Mouse (Mus musculus) lung, adult 18-20 months (tissue): ENCODE measurements around the gene AU022252.
A peak's percentile ranks its signal among the peaks of the same experiment; 100 is the strongest.

Source experiments
- DNase-seq, 2 experiments: peaks; one replicate each; pipeline ENCODE4 v3.0.0; 2022; ENCODE audit warnings: mixed read lengths in 2 of 2

The AU022252 gene

DNA sequence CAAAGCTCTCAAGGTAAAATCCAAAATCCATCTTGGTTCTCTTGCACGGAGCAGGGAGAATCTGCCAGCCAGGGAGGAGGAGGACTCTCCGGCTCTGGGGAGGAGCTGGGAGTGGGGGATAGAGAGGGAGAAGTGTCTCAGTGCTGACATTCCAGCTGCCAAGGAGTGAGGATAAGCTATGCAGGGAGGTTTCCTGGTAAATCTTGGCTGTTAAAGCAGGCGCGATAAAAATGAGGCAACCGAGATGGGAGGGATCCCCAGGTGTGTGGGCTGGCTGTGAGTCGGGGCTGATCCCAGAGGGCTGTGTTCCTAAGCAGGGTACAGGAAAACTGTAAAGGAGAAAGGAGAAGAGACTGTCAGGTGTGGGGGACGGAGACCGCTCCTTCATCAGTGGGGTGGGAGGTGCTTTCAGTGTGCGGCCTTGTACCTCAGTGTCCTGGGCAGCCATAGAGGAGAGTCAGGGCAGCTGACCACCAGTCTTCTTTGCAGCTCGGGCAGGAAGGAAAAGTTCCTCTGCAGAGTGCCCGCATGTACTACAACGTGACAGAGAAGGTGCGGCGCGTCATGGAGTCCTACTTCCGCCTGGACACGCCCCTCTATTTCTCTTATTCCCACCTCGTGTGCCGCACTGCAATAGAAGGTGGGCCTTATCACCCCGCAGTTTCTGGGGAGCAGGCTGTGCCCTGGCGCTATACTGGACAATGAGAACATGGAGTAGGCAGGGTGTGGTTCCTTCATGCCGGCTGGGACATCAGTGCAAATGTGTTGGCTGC is 12.1 kb upstream of the AU022252 start:
- no peak for DNase-seq

DNA sequence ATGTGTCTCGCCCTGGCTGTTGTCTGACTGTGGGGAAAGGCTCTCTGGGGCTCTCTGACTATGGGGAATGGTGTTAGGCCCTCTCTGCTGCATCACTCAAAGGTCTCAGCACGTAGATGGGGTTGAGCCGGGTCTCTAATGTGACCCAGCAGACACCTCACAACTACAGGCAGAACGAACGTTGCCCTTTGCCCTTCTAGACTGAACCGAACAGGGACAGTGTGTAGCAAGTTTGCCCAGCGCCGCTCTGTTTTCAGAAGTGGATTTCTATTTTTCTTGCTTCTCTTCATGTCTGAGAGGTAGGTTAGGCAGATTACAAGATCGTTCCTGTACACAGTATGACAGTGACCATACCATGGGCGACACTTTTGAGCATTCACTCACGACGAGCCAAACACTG is 10.1 kb upstream of the AU022252 start:
- no peak for DNase-seq

DNA sequence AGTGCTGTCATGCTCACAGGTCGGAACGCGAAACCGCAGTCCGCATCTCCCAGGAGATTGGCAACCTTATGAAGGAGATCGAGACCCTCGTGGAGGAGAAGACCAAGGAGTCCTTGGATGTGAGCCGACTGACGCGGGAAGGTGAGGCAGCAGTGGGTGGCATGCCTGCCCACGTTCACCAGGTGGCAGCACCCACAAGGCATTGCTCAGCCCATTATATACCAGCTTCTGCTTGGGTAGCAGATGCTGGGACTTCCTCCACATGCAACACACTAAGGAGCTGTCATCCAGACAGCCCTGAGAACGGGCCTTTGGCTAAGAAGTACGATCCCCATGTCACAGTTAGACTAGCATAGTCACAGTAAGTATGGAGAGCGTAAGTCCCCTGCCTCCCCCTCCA is 9.2 kb upstream of the AU022252 start:
- no peak for DNase-seq

DNA sequence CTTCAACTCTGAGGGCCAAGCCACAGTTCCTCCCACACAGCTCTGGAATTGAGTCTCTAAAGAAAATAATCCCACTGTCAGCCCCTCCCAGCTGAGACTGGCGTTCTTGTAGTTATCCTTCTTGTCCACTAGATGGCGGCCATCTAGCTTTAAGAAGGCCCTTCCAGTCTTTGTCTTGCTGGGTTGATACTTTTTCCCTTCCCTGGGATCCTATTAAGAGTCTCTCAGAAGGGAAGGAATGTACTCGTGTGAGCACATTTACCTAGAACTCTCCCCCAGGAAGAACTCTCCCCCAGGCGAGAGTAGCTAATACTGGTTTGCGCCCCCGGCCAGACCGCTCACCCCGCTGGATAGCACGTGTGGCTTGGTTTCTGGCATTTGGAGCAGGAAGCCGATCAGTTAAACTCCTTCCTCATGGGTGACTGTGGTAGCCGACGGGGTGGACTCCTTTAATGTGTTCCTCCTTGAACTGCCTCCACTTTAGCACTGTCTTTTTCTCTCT is 6.7 kb upstream of the AU022252 start:
- DNase-seq: peak in 1 of 2 experiments; percentile 42

DNA sequence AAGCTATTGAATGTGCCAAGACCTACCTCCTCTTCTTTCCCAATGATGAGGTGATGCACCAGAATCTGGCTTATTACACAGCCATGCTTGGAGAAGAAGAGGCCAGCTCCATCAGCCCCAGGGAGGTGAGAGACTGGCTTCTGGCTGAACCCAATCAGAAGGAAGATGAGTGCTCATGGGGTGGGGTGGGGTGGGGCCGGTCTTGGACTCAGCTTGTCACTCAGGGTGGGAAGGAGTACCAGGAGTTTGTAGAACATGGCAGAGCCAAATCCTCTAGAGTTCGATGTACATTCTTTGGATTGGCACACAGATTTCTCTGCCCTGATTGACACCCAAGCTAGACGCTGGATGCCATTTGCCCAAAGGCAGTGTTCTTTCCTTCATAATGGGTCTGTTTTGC is 6.1 kb upstream of the AU022252 start:
- DNase-seq: no peak

DNA sequence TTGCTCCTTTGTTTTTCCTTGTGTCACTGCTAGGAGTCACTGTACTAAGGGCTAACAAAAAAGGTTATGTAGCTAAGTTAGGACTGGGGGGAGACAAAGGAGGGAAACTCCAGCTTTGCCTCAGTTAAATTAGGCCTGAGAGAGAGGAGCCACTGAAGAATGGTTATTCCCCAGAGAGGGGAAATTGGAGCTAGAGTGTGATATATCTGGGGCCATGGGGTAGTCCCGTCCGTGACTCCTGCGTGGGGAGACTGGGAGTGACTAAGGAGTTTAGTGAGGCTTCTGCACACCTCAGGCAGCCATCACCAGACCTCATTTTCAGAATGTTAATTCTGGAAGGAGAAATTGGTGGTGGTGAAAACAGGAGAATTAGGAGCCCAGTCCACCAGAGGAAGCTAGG is 1.8 kb upstream of the AU022252 start:
- no peak for DNase-seq

DNA sequence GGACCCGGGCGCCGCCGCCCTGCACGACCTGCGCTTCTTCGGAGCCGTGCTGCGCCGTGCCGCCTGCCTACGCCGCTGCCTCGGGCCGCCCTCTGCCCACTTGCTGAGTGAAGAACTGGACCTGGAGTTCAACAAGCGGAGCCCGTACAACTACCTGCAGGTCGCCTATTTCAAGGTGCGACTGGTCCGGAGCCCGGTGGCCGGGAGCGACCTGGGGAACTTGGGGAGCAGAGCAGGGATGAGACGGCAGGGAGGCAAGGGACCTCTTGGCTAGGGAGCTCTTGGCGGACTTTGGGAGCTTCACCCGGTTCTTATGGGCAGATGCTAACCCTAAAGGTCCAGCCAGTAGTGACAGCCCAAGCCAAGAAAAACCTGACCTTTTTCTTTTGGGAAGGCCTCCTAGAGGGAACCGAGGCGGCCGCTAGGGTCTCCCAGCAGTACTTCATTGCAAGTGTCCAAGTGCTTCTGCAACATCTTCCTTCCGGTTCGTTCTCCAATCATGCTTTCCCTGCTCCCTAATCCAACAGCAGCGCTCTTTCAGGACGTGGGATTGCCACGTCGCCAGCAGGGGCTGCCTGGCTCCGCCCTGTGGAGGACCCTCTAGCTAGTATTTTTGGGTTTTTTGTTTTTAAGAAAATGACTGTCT is 867 bp upstream of the AU022252 start:
- DNase-seq: peak in 1 of 2 experiments; percentile 24

DNA sequence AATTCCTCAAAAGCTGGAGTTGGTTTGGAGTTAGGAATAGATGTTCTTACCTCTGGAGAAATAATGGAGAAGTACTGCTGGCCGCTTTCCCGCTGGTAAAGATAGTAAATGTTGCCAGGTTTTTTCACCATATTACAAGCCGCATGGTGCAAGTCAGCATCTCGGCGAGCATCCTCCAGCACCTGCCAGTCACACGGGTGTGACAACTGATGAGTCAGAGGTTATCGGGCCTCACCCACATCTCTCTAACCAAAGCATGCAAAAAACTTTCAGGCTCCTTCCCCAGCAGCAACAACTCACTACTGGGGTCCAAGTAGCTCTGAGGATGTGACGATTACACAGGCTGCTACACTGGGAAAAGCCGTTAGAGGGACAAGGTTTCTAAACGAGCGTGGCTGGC is 5.8 kb downstream of the AU022252 start:
- no peak for DNase-seq

DNA sequence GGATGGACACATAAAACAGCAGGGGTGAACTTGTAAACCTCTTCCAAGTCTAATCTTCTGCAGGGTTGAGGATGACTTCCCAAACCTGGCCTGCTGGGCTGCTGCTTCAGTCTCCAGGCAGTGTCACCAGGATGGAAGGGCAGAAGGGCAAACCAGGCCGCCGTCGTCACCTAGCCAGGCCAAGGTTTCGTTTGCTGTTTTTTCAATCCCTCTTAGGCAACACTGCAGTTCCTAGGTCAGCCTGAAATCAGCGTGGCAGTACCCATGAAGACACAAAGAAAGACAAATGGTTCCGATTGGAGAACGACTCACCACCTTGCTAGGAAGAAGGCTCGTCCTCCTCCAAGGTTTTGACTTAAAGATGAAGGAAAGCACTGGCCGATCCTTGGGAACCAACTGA is 6.8 kb downstream of the AU022252 start:
- no peak for DNase-seq

DNA sequence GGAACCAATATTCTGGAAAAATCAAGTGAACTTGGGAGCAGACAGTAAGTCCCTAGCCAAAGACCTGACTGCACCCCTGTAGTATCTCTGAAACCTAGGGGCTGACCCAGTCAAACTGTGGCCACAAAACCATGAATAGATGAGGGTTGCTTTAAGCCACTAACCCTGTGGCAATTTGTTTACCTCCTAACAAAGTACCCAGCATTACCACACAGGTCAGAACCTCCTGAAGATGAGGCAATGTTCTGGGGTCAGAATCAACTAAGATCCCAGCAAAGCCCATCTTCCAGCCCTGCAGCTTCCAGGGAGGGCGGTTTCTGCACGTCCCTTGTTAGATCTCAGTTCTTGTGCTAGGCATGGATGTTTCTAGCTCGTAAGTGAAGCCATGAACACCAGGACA is 8.0 kb downstream of the AU022252 start:
- no peak for DNase-seq

DNA sequence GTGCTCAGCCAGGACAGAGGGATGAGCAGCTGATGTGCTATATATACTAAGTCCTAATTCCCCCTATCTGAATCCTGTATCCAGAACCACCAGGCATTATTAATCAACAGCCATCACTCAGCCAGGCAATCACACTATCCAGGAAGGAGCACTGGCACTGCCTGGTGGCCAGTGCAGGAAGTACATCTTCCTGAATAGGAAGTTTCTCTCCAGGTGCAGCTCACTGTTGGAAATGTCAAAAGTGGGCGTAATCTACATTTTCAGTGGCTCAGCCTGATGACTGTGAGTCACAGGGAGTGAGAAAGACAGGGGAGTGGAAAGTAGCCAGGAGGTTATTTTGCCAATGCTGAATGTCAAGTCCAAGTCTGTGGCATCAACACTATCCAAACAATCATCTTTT is 8.8 kb downstream of the AU022252 start:
- peak in 1 of 2 experiments; percentile 37 for DNase-seq

DNA sequence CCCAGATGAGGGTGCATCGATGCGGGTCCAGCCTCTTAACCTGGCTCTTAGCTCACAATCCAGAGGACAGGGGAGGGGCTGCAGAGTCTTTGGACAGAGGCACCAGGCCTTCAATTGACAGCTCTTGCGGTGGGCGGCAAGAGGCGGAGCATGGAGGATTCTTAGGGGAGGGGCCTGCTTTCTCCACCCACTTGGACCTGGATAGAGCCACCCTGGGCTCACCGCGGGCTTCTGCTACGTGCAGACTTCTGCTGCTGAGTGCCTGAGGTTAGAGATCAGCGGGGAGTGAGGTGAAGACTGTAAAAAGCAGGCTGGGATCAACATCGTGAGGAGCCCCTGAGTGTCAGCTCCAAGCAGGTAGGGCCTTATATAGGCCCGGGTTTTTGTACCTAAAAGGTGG is 14.3 kb downstream of the AU022252 start, which contains the start of gene Tmem269:
Gene Tmem269, minus strand, starts transcription at position 49 of the 400 bp plus-strand sequence.
- DNase-seq: peak in 1 of 2 experiments; percentile 21

DNA sequence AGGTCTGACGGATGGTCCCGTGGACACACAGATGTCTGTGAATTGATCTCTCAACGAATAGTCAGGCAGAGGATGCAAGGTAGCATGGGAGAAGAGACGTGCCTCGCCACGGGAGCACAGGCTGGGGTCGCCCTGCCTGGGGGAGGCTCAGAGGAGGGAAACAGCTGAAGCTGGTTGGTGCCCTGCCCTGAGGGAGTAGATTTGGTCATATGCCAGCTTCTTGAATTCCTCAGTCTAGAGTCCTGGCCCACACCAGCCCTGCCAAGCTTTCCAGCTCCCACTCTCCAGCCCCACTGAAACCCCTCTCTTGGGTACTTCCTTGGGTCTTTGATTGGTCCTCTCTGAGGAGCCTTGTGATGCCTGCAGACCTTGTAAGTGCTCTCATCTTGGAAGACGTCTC is 15.8 kb downstream of the AU022252 start:
- DNase-seq: no peak

DNA sequence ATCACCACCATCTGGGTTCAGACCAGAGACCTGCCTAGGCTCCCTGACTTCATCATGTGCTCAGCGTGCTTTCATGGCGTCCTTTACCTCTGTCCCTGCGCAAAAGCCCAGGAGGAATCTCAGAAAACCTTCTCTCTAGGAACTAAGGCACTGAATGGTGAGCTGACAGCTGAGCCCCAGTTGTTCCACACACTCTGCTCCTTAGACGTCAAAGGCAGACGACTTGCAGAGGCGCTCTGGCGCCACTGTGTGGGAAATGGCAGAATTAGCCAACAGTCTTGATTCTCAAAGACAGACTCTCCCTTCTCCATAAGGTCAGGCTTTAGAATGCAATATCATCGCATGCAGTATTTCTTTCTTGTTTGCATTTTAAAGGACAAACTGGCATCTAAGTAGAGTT is 27.8 kb downstream of the AU022252 start:
- DNase-seq: peak; percentile 42 to 50

DNA sequence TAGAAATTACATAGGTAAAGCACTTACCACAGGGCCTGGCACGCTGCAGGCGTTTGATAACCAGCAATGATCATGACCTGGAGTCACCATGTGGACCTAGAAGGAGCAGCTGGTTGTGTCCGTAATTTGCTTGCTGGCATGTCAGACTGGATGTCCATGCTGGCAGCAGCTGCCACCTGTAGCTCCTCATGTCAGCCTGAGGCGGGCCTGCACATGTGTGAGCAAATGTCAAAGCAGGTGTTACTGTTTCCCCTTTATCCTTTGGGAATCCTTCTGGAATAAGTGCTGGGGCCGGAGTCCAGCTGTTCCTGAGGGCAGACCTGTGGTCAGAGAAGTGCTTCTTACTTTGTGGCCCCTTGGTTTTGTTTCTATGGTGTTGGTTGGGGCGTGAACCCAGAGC is 34.4 kb downstream of the AU022252 start:
- no peak for DNase-seq

DNA sequence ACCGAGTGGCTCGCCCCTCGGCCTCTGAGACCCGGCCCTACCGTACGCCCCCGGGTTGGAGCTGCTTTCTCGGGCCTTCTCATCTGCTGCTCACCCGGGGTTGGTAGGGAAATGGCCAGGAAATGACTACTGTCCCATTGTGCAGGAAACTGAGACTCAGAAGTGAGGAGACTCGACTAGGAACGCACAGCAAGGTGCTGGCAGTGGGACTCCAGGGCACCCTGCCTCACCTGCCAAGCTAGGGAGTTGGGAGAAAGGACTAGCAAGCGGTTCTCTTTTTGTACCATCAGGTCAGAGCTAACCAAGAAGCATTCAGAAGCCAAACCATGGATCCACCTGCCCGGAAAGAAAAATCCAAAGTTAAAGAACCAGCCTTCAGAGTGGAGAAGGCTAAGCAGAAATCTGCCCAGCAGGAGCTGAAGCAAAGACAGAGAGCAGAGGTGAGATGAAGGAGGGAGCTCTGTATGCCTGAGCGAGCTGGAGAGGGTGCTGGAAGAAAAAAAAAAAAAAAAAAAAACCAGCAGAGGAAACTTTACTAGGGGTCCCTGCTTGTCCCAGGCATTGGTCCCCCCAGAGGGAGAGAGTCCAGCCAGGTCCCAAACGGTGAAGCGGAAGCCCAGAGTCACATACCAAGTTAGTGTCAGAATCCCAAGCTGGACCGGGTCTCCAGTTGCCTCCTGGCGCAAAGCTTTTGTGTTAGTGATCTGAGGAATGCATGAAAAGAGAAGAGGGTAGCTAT is 36.8 kb downstream of the AU022252 start:
- DNase-seq: no peak

DNA sequence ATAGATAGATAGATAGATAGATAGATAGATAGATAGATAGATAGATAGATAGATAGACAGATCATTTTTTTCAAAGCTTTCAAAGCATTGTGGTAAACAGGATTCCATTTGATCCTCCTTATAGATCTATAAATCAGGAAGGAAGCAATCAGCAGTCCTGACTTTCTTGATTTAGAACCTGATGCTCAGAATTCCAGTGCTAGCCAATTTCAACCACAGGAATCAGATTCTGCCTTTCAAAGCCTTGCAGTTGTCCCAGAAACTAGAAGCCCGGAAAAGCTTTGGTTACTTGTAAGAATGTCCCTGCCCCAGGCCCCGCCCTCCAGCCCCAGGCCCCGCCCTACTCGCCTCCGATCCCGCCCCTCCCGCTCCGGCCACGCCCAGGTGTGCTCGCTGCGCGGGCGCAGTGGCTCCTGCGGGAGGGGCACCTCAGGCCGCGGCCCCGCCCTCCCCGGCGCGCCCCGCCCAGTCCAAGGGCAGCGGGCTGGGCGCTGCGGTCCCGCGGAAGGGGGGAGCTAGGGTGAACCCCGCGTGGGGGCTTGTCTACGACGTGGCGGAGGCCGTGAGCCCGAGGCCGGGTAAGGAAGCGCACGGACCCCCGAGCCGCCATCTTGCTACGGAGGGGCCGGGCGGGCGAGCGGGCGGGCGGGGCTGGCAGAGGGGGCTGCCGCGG is 37.5 kb downstream of the AU022252 start, which contains the start of gene Svbp:
Gene Svbp, plus strand, starts transcription at position 398 of the 673 bp plus-strand sequence.
- DNase-seq: peak; percentile 77 to 83

DNA sequence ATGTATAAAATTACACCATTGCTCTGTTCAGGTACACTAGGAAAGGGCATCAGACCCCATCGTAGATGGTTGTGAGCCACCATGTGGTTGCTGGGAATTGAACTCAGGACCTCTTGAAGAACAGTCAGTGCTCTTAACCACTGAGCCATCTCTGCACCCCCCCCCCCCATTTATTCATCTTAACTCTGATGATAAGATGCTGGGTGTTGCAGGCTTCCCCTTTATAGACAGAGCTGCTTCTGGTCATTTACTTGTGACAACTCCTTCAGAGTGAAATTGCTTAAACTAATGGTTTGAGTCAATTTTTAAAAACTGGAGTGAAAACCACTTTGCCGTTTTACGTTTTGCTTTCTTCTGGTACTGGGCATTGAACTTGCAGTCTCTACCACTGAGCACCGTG is 39.8 kb downstream of the AU022252 start:
- DNase-seq: no peak

DNA sequence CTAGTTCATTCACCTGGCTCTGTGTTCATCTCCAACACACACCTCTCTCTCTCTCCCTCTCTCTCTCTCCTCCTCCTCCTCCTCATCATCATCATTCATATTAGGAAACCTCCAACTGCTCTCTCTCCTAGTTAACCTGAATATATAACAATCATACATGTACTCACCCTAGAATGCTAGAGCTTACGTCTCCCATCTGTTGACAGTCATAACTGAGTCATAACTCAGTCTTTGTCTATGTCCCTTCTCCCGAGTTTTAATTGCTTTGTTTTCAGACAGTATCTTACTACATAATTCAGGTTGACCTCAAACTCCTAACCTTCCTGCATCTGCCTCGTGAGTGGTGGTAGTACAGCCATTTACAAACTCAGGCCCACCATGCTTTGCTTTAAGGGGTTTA is 41.2 kb downstream of the AU022252 start:
- DNase-seq: no peak

DNA sequence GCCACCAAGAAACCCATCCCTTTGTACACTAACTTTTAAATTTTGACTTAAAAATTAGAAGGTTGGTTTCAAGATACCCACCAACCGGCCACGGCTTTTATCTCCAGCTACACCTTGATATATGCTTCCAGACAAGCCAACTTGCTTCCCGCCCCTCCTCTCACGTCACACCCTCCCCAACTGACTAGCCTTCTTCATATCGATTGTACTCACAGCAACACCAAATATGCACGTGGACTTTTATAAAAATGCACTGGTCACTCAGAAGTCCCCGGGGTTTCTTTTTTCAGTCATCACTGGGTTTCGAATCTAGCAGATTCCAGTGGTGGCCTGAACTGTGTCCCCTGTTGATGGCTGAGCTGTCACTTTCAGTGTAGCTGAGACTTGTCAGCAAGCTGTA is 41.9 kb downstream of the AU022252 start:
- DNase-seq: no peak

DNA sequence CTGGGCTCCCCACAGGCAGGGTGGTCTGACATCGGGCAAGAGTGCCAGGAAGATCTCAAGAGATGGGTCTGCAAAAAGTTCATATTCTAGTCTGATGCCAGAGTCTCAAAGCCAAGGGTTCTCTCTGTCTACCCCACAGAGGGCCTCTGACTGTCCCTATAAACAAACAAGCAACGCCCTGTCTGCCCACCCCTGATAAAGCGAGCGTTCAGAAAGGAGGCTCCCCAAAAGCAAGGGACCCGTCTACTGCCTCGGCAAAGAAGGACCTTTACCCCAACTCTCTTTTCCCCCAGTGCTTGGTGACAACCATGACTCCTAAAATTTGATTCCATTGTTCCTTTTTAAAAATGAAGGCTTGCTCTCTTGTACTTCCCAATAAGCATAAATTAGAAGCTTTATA is 42.6 kb downstream of the AU022252 start, which contains the start of gene Ermap:
Gene Ermap, minus strand, starts transcription at position 148 of the 400 bp plus-strand sequence.
- DNase-seq: no peak

DNA sequence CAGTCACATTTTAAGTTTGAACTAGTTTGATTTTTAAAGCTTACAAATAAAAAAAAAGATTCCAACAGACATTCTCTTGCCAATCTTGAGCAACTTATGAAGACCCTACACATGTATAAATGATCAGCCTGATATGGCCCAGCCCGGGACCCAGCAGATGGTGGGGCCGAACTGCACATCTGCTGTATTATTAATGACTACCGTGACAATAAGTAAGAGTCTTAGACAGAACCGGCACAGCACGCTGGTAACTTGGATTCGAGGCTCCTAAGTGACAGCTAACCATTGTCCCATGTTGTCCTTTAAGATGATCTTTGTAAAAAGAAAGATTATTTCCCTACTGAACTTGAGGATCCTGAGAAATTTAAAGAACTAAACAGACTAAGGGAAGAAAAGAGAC is 43.1 kb downstream of the AU022252 start:
- DNase-seq: no peak
